Mouse (Mus musculus) kidney, embryonic 15.5 days (tissue): ENCODE data around the gene Utf1. TPM values are rescaled to one million over a fixed set of nuclear protein-coding genes. Genes with fewer than 3 reads are reported as not detected.

Experiments used
- ATAC-seq: fragments of 200-750 bp; cut with Nextera tagmentation; replicated peaks from 2 replicates; pipeline ENCODE4 v1.8.0; 2017; ENCODE audit warnings: moderate TSS enrichment; ENCODE audit not compliant: low FRiP score
- H3K27ac ChIP-seq: fragments of 300-500 bp; sonication (generic); 2 replicates; pipeline ENCODE4 v1.5.1; 2015; ENCODE audit warnings: mild to moderate bottlenecking, inconsistent platforms
- H3K27me3 ChIP-seq: fragments of 300-500 bp; sonication (generic); 2 replicates; pipeline ENCODE4 v1.6.1; 2015; ENCODE audit warnings: inconsistent platforms
- H3K36me3 ChIP-seq: fragments of 300-500 bp; sonication (generic); 2 replicates; pipeline ENCODE4 v1.6.1; 2015; ENCODE audit warnings: inconsistent platforms
- H3K4me1 ChIP-seq: fragments of 300-500 bp; sonication (generic); 2 replicates; pipeline ENCODE4 v1.6.1; 2015; ENCODE audit warnings: inconsistent platforms
- H3K4me2 ChIP-seq: fragments of 300-500 bp; sonication (generic); 2 replicates; pipeline ENCODE4 v1.6.1; 2015; ENCODE audit warnings: moderate library complexity, mild to moderate bottlenecking, inconsistent platforms
- H3K4me3 ChIP-seq: fragments of 300-500 bp; sonication (generic); replicated peaks from 2 replicates; pipeline ENCODE4 v1.5.1; 2015; ENCODE audit warnings: mild to moderate bottlenecking, inconsistent platforms
- H3K9ac ChIP-seq: fragments of 300-500 bp; sonication (generic); 2 replicates; pipeline ENCODE4 v1.6.1; 2015; ENCODE audit warnings: mild to moderate bottlenecking, inconsistent platforms
- H3K9me3 ChIP-seq: fragments of 300-500 bp; sonication (generic); replicated peaks from 2 replicates; pipeline ENCODE4 v1.6.1; 2016; ENCODE audit warnings: inconsistent platforms
- WGBS: fragments of 180-500 bp; shearing (Covaris S2); methylation state at CpG from one replicate; pipeline ENCODE4 v1.1.7; 2015; ENCODE audit warnings: mixed read lengths; 5-methylcytosine and 5-hydroxymethylcytosine counted together
- polyA plus RNA-seq: library from polyadenylated mRNA; unstranded; fragments of >200 nt; fragmentation: Nextera tagmentation; extraction: Ambion mirVana; gene quantifications from 2 replicates; pipeline ENCODE4 v1.2.1, GENCODE M21; 2015

Gene Utf1
- polyA plus RNA-seq: 0.31 TPM in 1 of 2 replicates, not detected in the other

- H3K27ac ChIP-seq: no peak within 1 kb of the TSS
- peaks cover 83% of the 10 kb centered on the region for H3K27me3 ChIP-seq
- peak within 1 kb of the TSS; percentile 55 for H3K4me2 ChIP-seq
- H3K9ac ChIP-seq: no peak within 1 kb of the TSS
- H3K4me1 ChIP-seq: peaks cover 13% of the 10 kb centered on the region
- no peaks in the 10 kb centered on the region for H3K9me3 ChIP-seq
- H3K36me3 ChIP-seq: no peaks in the 10 kb centered on the region
- peak within 1 kb of the TSS; percentile 39 for H3K4me3 ChIP-seq
- peak; percentile 70 for ATAC-seq
- WGBS: under 1% methylated on average over 59 of the region's 59 CpGs
Measured at GRCm38 (mm10) chr7:139943674-139944281, at the start of gene Utf1. Utf1 (plus strand) TSS chr7:139943789.

- peak within 1 kb of the TSS; percentile 50 for H3K4me3 ChIP-seq
- peak within 1 kb of the TSS; percentile 89 for H3K4me2 ChIP-seq
- H3K9me3 ChIP-seq: no peaks in the 10 kb centered on the region
- H3K9ac ChIP-seq: peak within 1 kb of the TSS; percentile 31
- H3K27me3 ChIP-seq: peaks cover 51% of the 10 kb centered on the region
- H3K27ac ChIP-seq: no peak within 1 kb of the TSS
- peak; percentile 87 for ATAC-seq
- peaks cover 10% of the 10 kb centered on the region for H3K4me1 ChIP-seq
- H3K36me3 ChIP-seq: no peaks in the 10 kb centered on the region
- WGBS: under 1% methylated on average over 50 of the region's 50 CpGs
Measured at GRCm38 (mm10) chr7:139894655-139895557, 48.7 kb upstream of the Utf1 start, which contains the start of gene Kndc1. Kndc1 (plus strand) TSS chr7:139894696.

GRCm38 (mm10) chr7:139896271-139896670, 47.3 kb upstream of the Utf1 start:
- ATAC-seq: no peak
- Histone ChIP-seq H3K27ac (no peak overlapping the region), H3K27me3 (peaks cover 56% of the 10 kb centered on the region), H3K36me3 (no peaks in the 10 kb centered on the region), H3K9me3 (no peaks in the 10 kb centered on the region), H3K4me3 (no peak overlapping the region), H3K4me2 (no peak overlapping the region), H3K9ac (no peak overlapping the region), H3K4me1 (peaks cover 10% of the 10 kb centered on the region)
- WGBS: 75% methylated on average over 7 of the region's 7 CpGs

GRCm38 (mm10) chr7:139896796-139897195, 46.8 kb upstream of the Utf1 start:
- H3K4me3 ChIP-seq: no peak overlapping the region
- H3K9me3 ChIP-seq: no peaks in the 10 kb centered on the region
- H3K9ac ChIP-seq: no peak overlapping the region
- no peaks in the 10 kb centered on the region for H3K36me3 ChIP-seq
- peaks cover 56% of the 10 kb centered on the region for H3K27me3 ChIP-seq
- no peak for ATAC-seq
- H3K4me2 ChIP-seq: no peak overlapping the region
- no peak overlapping the region for H3K27ac ChIP-seq
- peaks cover 10% of the 10 kb centered on the region for H3K4me1 ChIP-seq
- 86% methylated on average over 7 of the region's 7 CpGs for WGBS

- H3K4me1 ChIP-seq: peaks cover 10% of the 10 kb centered on the region
- H3K27me3 ChIP-seq: peaks cover 46% of the 10 kb centered on the region
- H3K4me2 ChIP-seq: no peak overlapping the region
- ATAC-seq: no peak
- WGBS: 77% methylated on average over 2 of the region's 2 CpGs
- no peak overlapping the region for H3K27ac ChIP-seq
- no peak overlapping the region for H3K4me3 ChIP-seq
- H3K36me3 ChIP-seq: no peaks in the 10 kb centered on the region
- no peak overlapping the region for H3K9ac ChIP-seq
- H3K9me3 ChIP-seq: no peaks in the 10 kb centered on the region
Measured at GRCm38 (mm10) chr7:139898606-139899005, 45.0 kb upstream of the Utf1 start.

GRCm38 (mm10) chr7:139899505-139899904, 44.1 kb upstream of the Utf1 start:
- WGBS: 85% methylated on average over 7 of the region's 7 CpGs
- H3K9me3 ChIP-seq: no peaks in the 10 kb centered on the region
- H3K4me2 ChIP-seq: no peak overlapping the region
- H3K27ac ChIP-seq: no peak overlapping the region
- no peak overlapping the region for H3K9ac ChIP-seq
- peaks cover 42% of the 10 kb centered on the region for H3K27me3 ChIP-seq
- H3K36me3 ChIP-seq: no peaks in the 10 kb centered on the region
- H3K4me3 ChIP-seq: no peak overlapping the region
- H3K4me1 ChIP-seq: peaks cover 8% of the 10 kb centered on the region
- no peak for ATAC-seq

GRCm38 (mm10) chr7:139900456-139900855, 43.1 kb upstream of the Utf1 start:
- Histone ChIP-seq H3K4me2 (no peak overlapping the region), H3K4me1 (peaks cover 3% of the 10 kb centered on the region; the same call in 1 of the 2 replicates), H3K9ac (no peak overlapping the region), H3K27ac (no peak overlapping the region), H3K9me3 (no peaks in the 10 kb centered on the region), H3K27me3 (peaks cover 40% of the 10 kb centered on the region), H3K36me3 (no peaks in the 10 kb centered on the region), H3K4me3 (no peak overlapping the region)
- whole genome bisulfite sequencing: 95% methylated on average over 7 of the region's 7 CpGs
- no peak for ATAC-seq

GRCm38 (mm10) chr7:139900896-139901295, 42.7 kb upstream of the Utf1 start:
- Histone ChIP-seq H3K4me1 (peaks cover 4% of the 10 kb centered on the region; the same call in 1 of the 2 replicates), H3K9me3 (no peaks in the 10 kb centered on the region), H3K27ac (no peak overlapping the region), H3K9ac (no peak overlapping the region), H3K4me2 (no peak overlapping the region), H3K27me3 (peaks cover 39% of the 10 kb centered on the region), H3K36me3 (no peaks in the 10 kb centered on the region), H3K4me3 (no peak overlapping the region)
- no peak for ATAC-seq
- WGBS: 84% methylated on average over 6 of the region's 6 CpGs

- Histone ChIP-seq H3K27ac (no peak overlapping the region), H3K9me3 (no peaks in the 10 kb centered on the region), H3K36me3 (no peaks in the 10 kb centered on the region), H3K4me3 (no peak overlapping the region), H3K9ac (no peak overlapping the region), H3K27me3 (peaks cover 31% of the 10 kb centered on the region), H3K4me2 (no peak overlapping the region), H3K4me1 (peaks cover 4% of the 10 kb centered on the region; the same call in 1 of the 2 replicates)
- WGBS: 20% methylated on average over 1 of the region's 1 CpGs
- no peak for ATAC-seq
Measured at GRCm38 (mm10) chr7:139901981-139902380, 41.6 kb upstream of the Utf1 start.

GRCm38 (mm10) chr7:139905261-139905660, 38.3 kb upstream of the Utf1 start:
- H3K4me2 ChIP-seq: peak overlapping the region; percentile 20
- H3K4me3 ChIP-seq: no peak overlapping the region
- H3K27me3 ChIP-seq: peaks cover 24% of the 10 kb centered on the region
- ATAC-seq: no peak
- H3K27ac ChIP-seq: no peak overlapping the region
- H3K36me3 ChIP-seq: no peaks in the 10 kb centered on the region
- H3K9ac ChIP-seq: no peak overlapping the region
- WGBS: 28% methylated on average over 6 of the region's 6 CpGs
- no peaks in the 10 kb centered on the region for H3K9me3 ChIP-seq
- H3K4me1 ChIP-seq: peaks cover 8% of the 10 kb centered on the region

- H3K4me3 ChIP-seq: no peak overlapping the region
- 7% methylated on average over 6 of the region's 6 CpGs for WGBS
- ATAC-seq: no peak
Measured at GRCm38 (mm10) chr7:139905661-139906060, 37.9 kb upstream of the Utf1 start.

GRCm38 (mm10) chr7:139908176-139908575, 35.4 kb upstream of the Utf1 start:
- H3K27ac ChIP-seq: no peak overlapping the region
- H3K4me2 ChIP-seq: no peak overlapping the region
- H3K36me3 ChIP-seq: no peaks in the 10 kb centered on the region
- no peak for ATAC-seq
- no peak overlapping the region for H3K9ac ChIP-seq
- peaks cover 24% of the 10 kb centered on the region for H3K27me3 ChIP-seq
- peaks cover 16% of the 10 kb centered on the region for H3K4me1 ChIP-seq
- no peaks in the 10 kb centered on the region for H3K9me3 ChIP-seq
- 78% methylated on average over 5 of the region's 5 CpGs for WGBS
- H3K4me3 ChIP-seq: no peak overlapping the region

More at GRCm38 (mm10) chr7:139905661-139906060, 37.9 kb upstream of the Utf1 start:
- peak overlapping the region; percentile 20 for H3K4me2 ChIP-seq
- no peak overlapping the region for H3K9ac ChIP-seq
- H3K36me3 ChIP-seq: no peaks in the 10 kb centered on the region
- no peaks in the 10 kb centered on the region for H3K9me3 ChIP-seq
- no peak overlapping the region for H3K27ac ChIP-seq
- peaks cover 21% of the 10 kb centered on the region for H3K27me3 ChIP-seq
- peaks cover 12% of the 10 kb centered on the region for H3K4me1 ChIP-seq
